Mouse (Mus musculus) liver, embryonic 15.5 days (tissue): ENCODE results near the gene Map2k4. TPM values are rescaled to one million over a fixed set of nuclear protein-coding genes. Genes with fewer than 3 reads are reported as not detected.
A peak's percentile ranks its signal among the peaks of the same experiment; 100 is the strongest.

ENCODE experiments used
- ATAC-seq: fragments of 200-750 bp; cut with Nextera tagmentation; 2 replicates; pipeline ENCODE4 v1.8.0; 2017; ENCODE audit warnings: moderate number of reproducible peaks, mild to moderate bottlenecking, moderate library complexity; ENCODE audit not compliant: insufficient read depth
- H3K27ac ChIP-seq: fragments of 300-500 bp; sonication (generic); replicated peaks from 2 replicates; pipeline ENCODE4 v1.5.1; 2015; ENCODE audit warnings: mild to moderate bottlenecking, inconsistent platforms
- H3K27me3 ChIP-seq: fragments of 300-500 bp; sonication (generic); 2 replicates; pipeline ENCODE4 v1.6.1; 2015; ENCODE audit warnings: mild to moderate bottlenecking, inconsistent platforms
- H3K36me3 ChIP-seq: fragments of 300-500 bp; sonication (generic); replicated peaks from 2 replicates; pipeline ENCODE4 v1.6.1; 2015; ENCODE audit warnings: moderate library complexity, mild to moderate bottlenecking, inconsistent platforms
- H3K4me1 ChIP-seq: fragments of 300-500 bp; sonication (generic); replicated peaks from 2 replicates; pipeline ENCODE4 v1.6.1; 2015; ENCODE audit warnings: inconsistent platforms
- H3K4me2 ChIP-seq: fragments of 300-500 bp; sonication (generic); 2 replicates; pipeline ENCODE4 v1.6.1; 2015; ENCODE audit warnings: moderate library complexity, mild to moderate bottlenecking, inconsistent platforms
- H3K4me3 ChIP-seq: fragments of 300-500 bp; sonication (generic); replicated peaks from 2 replicates; pipeline ENCODE4 v1.5.1; 2015; ENCODE audit warnings: mild to moderate bottlenecking, inconsistent platforms
- H3K9ac ChIP-seq: fragments of 300-500 bp; sonication (generic); 2 replicates; pipeline ENCODE4 v1.6.1; 2015; ENCODE audit warnings: moderate library complexity, mild to moderate bottlenecking, inconsistent platforms
- H3K9me3 ChIP-seq: fragments of 300-500 bp; sonication (generic); replicated peaks from 2 replicates; pipeline ENCODE4 v1.6.1; 2016; ENCODE audit warnings: inconsistent platforms
- WGBS: fragments of 180-500 bp; shearing (Covaris S2); methylation state at CpG from one replicate; pipeline ENCODE4 v1.1.7; 2015; ENCODE audit warnings: mixed read lengths; ENCODE audit not compliant: insufficient replicate concordance; 5-methylcytosine and 5-hydroxymethylcytosine counted together
- polyA plus RNA-seq: library from polyadenylated mRNA; unstranded; fragments of >200 nt; fragmentation: Nextera tagmentation; extraction: Ambion mirVana; gene quantifications from 2 replicates; pipeline ENCODE4 v1.2.1, GENCODE M21; 2015

The Map2k4 gene
- polyA plus RNA-seq, 1 experiment from 2014 or later = 32.1 TPM

GRCm38 (mm10) chr11:65773946-65774656 is 14.0 kb downstream of the Map2k4 start:
- no peaks in the 10 kb centered on the region for H3K36me3 ChIP-seq
- H3K9me3 ChIP-seq = no peaks in the 10 kb centered on the region
- peak overlapping the region; percentile 89 for H3K27ac ChIP-seq
- H3K4me3 ChIP-seq = peak overlapping the region; percentile 36
- H3K4me2 ChIP-seq = peak overlapping the region; percentile 68
- H3K9ac ChIP-seq = peak overlapping the region; percentile 45; the same call in 1 of the 2 replicates
- peak; percentile 89 for ATAC-seq
- WGBS = 38% methylated on average over 6 of the region's 6 CpGs
- no peaks in the 10 kb centered on the region for H3K27me3 ChIP-seq
- H3K4me1 ChIP-seq = peaks cover 76% of the 10 kb centered on the region

DNA sequence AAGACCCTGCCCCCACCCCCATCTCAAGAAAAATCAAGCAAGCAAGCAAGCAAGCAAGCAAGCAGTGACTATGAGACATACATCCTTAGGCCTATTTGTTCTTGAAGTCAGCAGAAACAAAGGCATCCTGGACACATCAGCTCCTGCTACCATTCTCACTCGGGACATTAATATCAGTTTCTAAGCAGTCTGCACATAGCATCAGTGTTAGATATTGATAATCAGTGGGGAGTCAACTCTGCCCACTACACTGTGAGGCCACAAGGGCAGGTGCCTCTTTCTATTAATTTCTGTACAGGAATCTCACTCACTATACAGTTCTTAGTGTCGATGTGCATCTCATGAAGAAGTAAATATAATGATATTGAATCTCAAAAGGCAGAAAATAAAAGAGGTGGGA is 14.6 kb downstream of the Map2k4 start:
- no peaks in the 10 kb centered on the region for H3K9me3 ChIP-seq
- H3K36me3 ChIP-seq = no peaks in the 10 kb centered on the region
- peak; percentile 92 for ATAC-seq
- WGBS = 25% methylated on average over 2 of the region's 2 CpGs
- H3K27me3 ChIP-seq = no peaks in the 10 kb centered on the region
- peak overlapping the region; percentile 68 for H3K4me2 ChIP-seq
- peak overlapping the region; percentile 36 for H3K4me3 ChIP-seq
- H3K4me1 ChIP-seq = peaks cover 75% of the 10 kb centered on the region
- peak overlapping the region; percentile 89 for H3K27ac ChIP-seq
- peak overlapping the region; percentile 45; the same call in 1 of the 2 replicates for H3K9ac ChIP-seq

GRCm38 (mm10) chr11:65771546-65771945 is 16.6 kb downstream of the Map2k4 start:
- no peaks in the 10 kb centered on the region for H3K36me3 ChIP-seq
- peaks cover 68% of the 10 kb centered on the region for H3K4me1 ChIP-seq

GRCm38 (mm10) chr11:65769990-65770389 is 18.1 kb downstream of the Map2k4 start:
- H3K4me1 ChIP-seq = peaks cover 71% of the 10 kb centered on the region
- H3K4me3 ChIP-seq = no peak overlapping the region
- no peak for ATAC-seq
- H3K9me3 ChIP-seq = no peaks in the 10 kb centered on the region
- no peak overlapping the region for H3K9ac ChIP-seq
- WGBS = 29% methylated on average over 5 of the region's 5 CpGs
- no peaks in the 10 kb centered on the region for H3K36me3 ChIP-seq
- H3K27ac ChIP-seq = no peak overlapping the region
- no peaks in the 10 kb centered on the region for H3K27me3 ChIP-seq
- H3K4me2 ChIP-seq = no peak overlapping the region

More at GRCm38 (mm10) chr11:65771546-65771945, 16.6 kb downstream of the Map2k4 start:
- no peak for ATAC-seq
- Histone ChIP-seq H3K27me3 (no peaks in the 10 kb centered on the region), H3K4me3 (no peak overlapping the region), H3K27ac (no peak overlapping the region), H3K9me3 (no peaks in the 10 kb centered on the region), H3K9ac (no peak overlapping the region), H3K4me2 (no peak overlapping the region)
- WGBS = 66% methylated on average over 1 of the region's 1 CpGs

- H3K36me3 ChIP-seq = no peaks in the 10 kb centered on the region
- H3K4me2 ChIP-seq = no peak overlapping the region
- H3K27ac ChIP-seq = peak overlapping the region; percentile 38; the same call in 1 of the 2 replicates
- H3K4me3 ChIP-seq = no peak overlapping the region
- H3K9ac ChIP-seq = no peak overlapping the region
- H3K4me1 ChIP-seq = peaks cover 63% of the 10 kb centered on the region
- ATAC-seq = no peak
- no peaks in the 10 kb centered on the region for H3K27me3 ChIP-seq
- H3K9me3 ChIP-seq = no peaks in the 10 kb centered on the region
These were observed 19.7 kb downstream of the Map2k4 start for GRCm38 (mm10) chr11:65768445-65768844.

DNA sequence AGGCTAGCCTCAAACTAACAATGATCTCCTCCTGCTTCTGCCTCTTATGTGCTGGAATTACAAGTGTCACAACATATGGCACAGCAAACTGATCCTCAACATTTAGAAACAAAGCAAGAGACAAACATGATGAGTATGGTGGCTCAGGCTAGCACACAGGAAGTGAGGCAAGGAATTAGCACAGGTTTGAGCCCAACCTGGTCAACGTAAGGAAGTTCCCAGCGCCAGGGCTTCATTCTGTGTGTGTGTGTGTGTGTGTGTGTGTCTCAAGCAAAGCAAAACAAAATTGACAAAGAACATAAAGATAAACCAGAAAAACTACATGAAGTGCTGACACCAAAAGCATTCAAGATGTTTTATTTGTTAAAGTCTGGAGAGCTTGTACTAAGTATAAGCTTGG is 27.2 kb downstream of the Map2k4 start:
- Histone ChIP-seq H3K4me3 (no peak overlapping the region), H3K4me1 (peaks cover 32% of the 10 kb centered on the region), H3K27me3 (no peaks in the 10 kb centered on the region), H3K4me2 (no peak overlapping the region), H3K9ac (no peak overlapping the region), H3K27ac (no peak overlapping the region), H3K9me3 (no peaks in the 10 kb centered on the region), H3K36me3 (no peaks in the 10 kb centered on the region)
- 82% methylated on average over 2 of the region's 2 CpGs for WGBS
- ATAC-seq = no peak

- H3K9me3 ChIP-seq = no peaks in the 10 kb centered on the region
- no peak overlapping the region for H3K27ac ChIP-seq
- 71% methylated on average over 1 of the region's 1 CpGs for WGBS
- no peak overlapping the region for H3K9ac ChIP-seq
- peaks cover 9% of the 10 kb centered on the region for H3K36me3 ChIP-seq
- H3K4me3 ChIP-seq = no peak overlapping the region
- H3K27me3 ChIP-seq = no peaks in the 10 kb centered on the region
- peaks cover 28% of the 10 kb centered on the region for H3K4me1 ChIP-seq
- no peak overlapping the region for H3K4me2 ChIP-seq
- ATAC-seq = no peak
These were observed 28.7 kb downstream of the Map2k4 start for GRCm38 (mm10) chr11:65759350-65759749.

DNA sequence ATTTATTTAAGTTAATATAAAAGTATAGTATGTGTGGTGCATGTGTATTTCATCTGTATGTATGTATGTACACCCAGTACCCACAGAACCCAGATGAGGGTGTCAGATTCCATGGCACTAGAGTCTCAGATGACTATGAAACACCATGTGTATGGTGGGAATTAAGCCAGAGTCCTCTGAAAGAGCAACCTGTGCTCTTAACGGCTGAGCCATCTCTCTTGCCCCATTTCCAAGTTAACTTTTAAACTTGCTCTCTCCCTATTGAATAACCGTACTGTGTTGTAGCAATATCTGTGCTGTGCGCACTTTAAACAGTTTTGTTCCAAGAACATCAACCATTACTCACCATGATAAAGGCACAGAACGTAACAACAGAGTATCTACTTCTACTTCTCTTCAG is 33.9 kb downstream of the Map2k4 start:
- no peaks in the 10 kb centered on the region for H3K9me3 ChIP-seq
- ATAC-seq = peak; percentile 69

GRCm38 (mm10) chr11:65753593-65753992 is 34.5 kb downstream of the Map2k4 start:
- Histone ChIP-seq H3K4me1 (peaks cover 25% of the 10 kb centered on the region), H3K27me3 (no peaks in the 10 kb centered on the region), H3K9me3 (no peaks in the 10 kb centered on the region), H3K4me3 (no peak overlapping the region), H3K27ac (no peak overlapping the region), H3K36me3 (peaks cover 18% of the 10 kb centered on the region), H3K9ac (no peak overlapping the region; the same call in 1 of the 2 replicates), H3K4me2 (no peak overlapping the region)
- whole genome bisulfite sequencing = 12% methylated on average over 2 of the region's 2 CpGs
- ATAC-seq = no peak

More for the DNA sequence above, 33.9 kb downstream of the Map2k4 start:
- no peak overlapping the region for H3K4me2 ChIP-seq
- H3K9ac ChIP-seq = no peak overlapping the region
- no peak overlapping the region for H3K4me3 ChIP-seq
- H3K27ac ChIP-seq = no peak overlapping the region
- WGBS = 68% methylated on average over 4 of the region's 4 CpGs
- H3K4me1 ChIP-seq = peaks cover 28% of the 10 kb centered on the region
- H3K27me3 ChIP-seq = no peaks in the 10 kb centered on the region
- peaks cover 18% of the 10 kb centered on the region for H3K36me3 ChIP-seq

DNA sequence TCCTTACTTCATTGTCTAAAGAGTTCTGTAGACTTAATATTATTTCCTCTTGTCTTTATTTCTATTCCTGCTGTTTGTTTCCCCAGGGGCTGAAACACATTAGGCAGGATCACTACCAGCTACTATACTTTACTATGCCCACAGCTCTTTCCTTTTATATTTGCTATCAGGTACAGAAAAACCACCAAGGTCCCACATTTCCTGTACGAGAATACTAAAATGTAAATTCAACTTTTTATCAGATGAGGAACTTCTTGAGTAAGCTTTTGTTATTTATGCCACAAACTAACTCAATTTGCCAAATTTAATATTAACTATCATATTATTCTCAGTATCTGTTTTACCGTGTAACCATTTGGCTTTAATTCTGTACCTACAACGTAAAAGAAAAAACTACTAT is 37.6 kb downstream of the Map2k4 start:
- no peak for ATAC-seq
- no peak overlapping the region for H3K9ac ChIP-seq
- peaks cover 19% of the 10 kb centered on the region for H3K4me1 ChIP-seq
- no peak overlapping the region for H3K27ac ChIP-seq
- H3K36me3 ChIP-seq = peaks cover 20% of the 10 kb centered on the region
- H3K4me3 ChIP-seq = no peak overlapping the region
- no peaks in the 10 kb centered on the region for H3K27me3 ChIP-seq
- 62% methylated on average over 3 of the region's 3 CpGs for WGBS
- H3K9me3 ChIP-seq = no peaks in the 10 kb centered on the region
- no peak overlapping the region for H3K4me2 ChIP-seq

DNA sequence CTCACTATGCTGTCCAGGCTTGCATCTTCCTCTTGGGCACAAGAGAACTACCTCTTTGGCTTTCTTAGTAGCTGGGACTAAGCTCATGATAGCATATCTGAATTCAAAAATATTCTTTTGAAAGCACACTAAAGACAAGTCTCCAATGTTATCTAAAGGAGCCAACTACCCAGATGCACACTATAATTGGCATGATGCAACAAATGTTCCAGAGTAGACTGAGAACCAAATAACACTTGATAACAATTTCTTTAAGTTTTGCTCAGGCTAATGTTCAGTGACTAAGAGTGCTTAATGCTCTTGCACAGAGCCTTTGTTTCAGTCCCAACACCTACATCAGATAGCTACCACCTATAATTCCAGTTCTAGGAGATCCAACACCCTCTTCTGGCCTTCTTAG is 40.7 kb downstream of the Map2k4 start:
- no peak for ATAC-seq
- H3K4me2 ChIP-seq = no peak overlapping the region
- no peaks in the 10 kb centered on the region for H3K27me3 ChIP-seq
- no peak overlapping the region for H3K9ac ChIP-seq
- no peak overlapping the region for H3K4me3 ChIP-seq
- no peaks in the 10 kb centered on the region for H3K4me1 ChIP-seq
- H3K27ac ChIP-seq = no peak overlapping the region
- no peaks in the 10 kb centered on the region for H3K9me3 ChIP-seq
- H3K36me3 ChIP-seq = peaks cover 12% of the 10 kb centered on the region; the same call in 1 of the 2 replicates
